Mouse (Mus musculus): ENCODE data around the gene Lrrc8e. TPM values are rescaled to one million over a fixed set of nuclear protein-coding genes. Genes with fewer than 3 reads are reported as not detected.

Gene Lrrc8e
- total RNA-seq, 2 experiments from 2014 or later, result 0.24 to 0.67 TPM

Other genes with a start within 250 kb of the Lrrc8e start
- gene Cd209f, start 121.0 kb upstream of the Lrrc8e start, total RNA-seq (2021), result under 1 TPM in 1 of 2 experiments, not detected in 1; 0.50 TPM
- gene Cd209g, start 92.7 kb upstream of the Lrrc8e start, total RNA-seq (2021), result not detected
- gene Evi5l, start 60.3 kb upstream of the Lrrc8e start, total RNA-seq (2021), result 10 to 100 TPM; 20.3 to 26.9 TPM
- not detected for gene Prr36, start 9.4 kb upstream of the Lrrc8e start, total RNA-seq (2021)
- gene Map2k7, start 11.9 kb downstream of the Lrrc8e start, total RNA-seq (2021), result 10 to 100 TPM; 79.7 to 80.8 TPM
- under 1 TPM in 1 of 2 experiments, not detected in 1; 0.44 TPM for gene Gm49320, start 12.0 kb downstream of the Lrrc8e start, total RNA-seq (2021)
- gene Tgfbr3l, start 21.4 kb downstream of the Lrrc8e start, total RNA-seq (2021), result 1 to 10 TPM; 2.5 to 3.9 TPM
- gene Snapc2, start 26.3 kb downstream of the Lrrc8e start, total RNA-seq (2021), result 10 to 100 TPM; 15.6 to 16.4 TPM
- gene Ctxn1, start 32.4 kb downstream of the Lrrc8e start, total RNA-seq (2021), result under 1 TPM; 0.57 to 0.97 TPM
- 100 to 1,000 TPM; 107 to 126 TPM for gene Timm44, start 49.1 kb downstream of the Lrrc8e start, total RNA-seq (2021)
- gene Ccl25, start 98.4 kb downstream of the Lrrc8e start, total RNA-seq (2021), result 1 to 10 TPM; 3.4 to 4.2 TPM
- gene Elavl1, start 98.6 kb downstream of the Lrrc8e start, total RNA-seq (2021), result 10 to 100 TPM; 50.2 to 52.8 TPM